Mouse (Mus musculus): Measurements from ENCODE around the gene Coro6.

DNA sequence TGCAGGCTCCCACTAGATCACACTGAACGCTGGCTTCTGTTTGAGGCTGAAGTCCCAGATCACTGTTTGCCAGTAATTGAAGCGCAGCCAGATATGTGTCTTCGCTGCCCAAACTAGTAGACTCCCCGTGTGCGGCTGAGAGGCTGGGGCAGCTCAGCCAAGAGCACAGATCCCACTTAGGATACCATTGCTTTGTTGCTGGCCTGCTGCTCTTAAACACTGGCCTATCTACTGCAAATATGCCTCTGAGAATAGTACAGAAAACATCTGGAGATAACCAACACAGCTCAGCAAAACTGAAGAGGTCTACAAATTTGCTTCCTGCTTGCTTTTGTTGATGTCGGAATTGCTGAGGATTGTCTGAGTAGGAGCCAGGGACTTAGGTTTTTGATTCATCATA lies 5.3 kb upstream of the Coro6 start:
- TF ChIP-seq CTCF (IDR thresholded peaks at IDR 0.05) (no peak), EP300 (IDR thresholded peaks at IDR 0.05) (no peak)
